Mouse (Mus musculus): ENCODE measurements around the gene Dnmt3a. TPM values are rescaled to one million over a fixed set of nuclear protein-coding genes. Genes with fewer than 3 reads are reported as not detected.

Gene Dnmt3a
- polyA plus RNA-seq, 1 experiment from 2014 or later, result 98.5 TPM

- Histone ChIP-seq H3K36me3 (ENCODE audit: poor library complexity, severe bottlenecking) (peaks cover 44% of the 10 kb centered on the region; the same call in 1 of the 2 replicates), H3K9me3 (replicated peaks) (no peaks in the 10 kb centered on the region), H3K27ac (no peak overlapping the region), H3K4me1 (0 out of 2 replicates have a peak, but pooled peaks cover 5% of the 10 kb centered on the region), H3K4me3 (no peak overlapping the region), H3K27me3 (no peaks in the 10 kb centered on the region), H3K4me2 (no peak overlapping the region), H3K9ac (no peak overlapping the region)
- ATAC-seq, result no peak
- WGBS, result 92% methylated on average over 4 of the region's 4 CpGs
These were observed 52.9 kb downstream of the Dnmt3a start for GRCm38 (mm10) chr12:3858754-3859153.

DNA sequence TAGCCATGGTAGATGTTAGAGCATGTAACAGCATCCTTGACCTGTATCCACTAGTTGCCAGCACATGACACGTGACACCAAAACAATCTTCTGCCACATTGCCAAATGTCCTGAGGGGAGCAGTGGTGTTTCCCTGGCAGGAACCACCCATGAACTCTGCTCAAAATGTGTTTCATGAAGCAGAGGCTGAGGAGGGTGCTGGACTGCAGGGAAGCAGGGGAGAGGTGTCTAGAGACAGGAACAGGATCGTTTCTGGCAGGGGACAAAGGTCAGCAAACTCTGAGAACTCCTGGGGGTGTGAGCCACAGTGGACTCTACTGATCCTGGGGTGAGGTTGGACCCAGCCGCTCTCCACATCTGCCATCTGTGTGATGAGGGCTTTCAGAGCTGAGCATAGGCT, 53.7 kb downstream of the Dnmt3a start:
- H3K4me2 ChIP-seq, result no peak overlapping the region
- no peak for ATAC-seq
- no peak overlapping the region for H3K9ac ChIP-seq
- no peak overlapping the region for H3K27ac ChIP-seq
- peaks cover 38% of the 10 kb centered on the region; the same call in 1 of the 2 replicates for H3K36me3 ChIP-seq (ENCODE audit: poor library complexity, severe bottlenecking)
- H3K9me3 ChIP-seq (replicated peaks), result no peaks in the 10 kb centered on the region
- no peak overlapping the region for H3K4me3 ChIP-seq
- H3K4me1 ChIP-seq, result 0 out of 2 replicates have a peak, but pooled peaks cover 5% of the 10 kb centered on the region
- no peaks in the 10 kb centered on the region for H3K27me3 ChIP-seq
- 82% methylated on average over 3 of the region's 3 CpGs for WGBS

- no peak overlapping the region for H3K27ac ChIP-seq
- no peaks in the 10 kb centered on the region for H3K9me3 ChIP-seq (replicated peaks)
- H3K4me2 ChIP-seq, result no peak overlapping the region
- no peaks in the 10 kb centered on the region for H3K27me3 ChIP-seq
- H3K4me1 ChIP-seq, result 0 out of 2 replicates have a peak, but pooled peaks cover 5% of the 10 kb centered on the region
- H3K36me3 ChIP-seq (ENCODE audit: poor library complexity, severe bottlenecking), result peaks cover 39% of the 10 kb centered on the region; the same call in 1 of the 2 replicates
- no peak overlapping the region for H3K9ac ChIP-seq
- 80% methylated on average over 5 of the region's 5 CpGs for WGBS
- H3K4me3 ChIP-seq, result no peak overlapping the region
- no peak for ATAC-seq
These were observed 54.2 kb downstream of the Dnmt3a start for GRCm38 (mm10) chr12:3860005-3860404.

GRCm38 (mm10) chr12:3861665-3862228, 55.9 kb downstream of the Dnmt3a start:
- H3K4me2 ChIP-seq, result no peak overlapping the region
- 89% methylated on average over 4 of the region's 4 CpGs for WGBS

DNA sequence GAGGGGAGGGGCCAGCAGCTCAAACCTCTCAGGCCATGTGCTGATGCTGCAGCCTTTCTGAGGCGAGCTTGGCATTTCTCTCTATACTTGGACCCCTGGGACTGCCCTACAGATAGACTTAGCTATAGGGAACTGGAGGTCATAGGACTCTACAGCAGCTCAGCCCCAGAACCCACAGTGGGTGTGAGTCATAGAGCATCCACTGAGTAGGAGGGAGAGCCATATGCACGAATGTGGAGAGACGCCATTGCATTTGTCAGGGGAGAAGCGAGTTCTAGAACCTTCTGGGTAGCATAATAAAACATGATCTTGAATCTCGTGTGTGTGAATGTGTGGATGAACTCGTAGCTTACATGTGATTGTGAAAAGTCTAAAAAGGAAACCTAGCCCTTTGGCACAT, 56.4 kb downstream of the Dnmt3a start:
- Histone ChIP-seq H3K4me3 (no peak overlapping the region), H3K27ac (no peak overlapping the region)
- WGBS, result 88% methylated on average over 6 of the region's 6 CpGs

More at GRCm38 (mm10) chr12:3861665-3862228, 55.9 kb downstream of the Dnmt3a start:
- Histone ChIP-seq H3K4me3 (no peak overlapping the region), H3K36me3 (ENCODE audit: poor library complexity, severe bottlenecking) (peaks cover 55% of the 10 kb centered on the region), H3K27ac (no peak overlapping the region), H3K9me3 (replicated peaks) (no peaks in the 10 kb centered on the region), H3K27me3 (no peaks in the 10 kb centered on the region), H3K9ac (no peak overlapping the region), H3K4me1 (peaks cover 9% of the 10 kb centered on the region)
- no peak for ATAC-seq

DNA sequence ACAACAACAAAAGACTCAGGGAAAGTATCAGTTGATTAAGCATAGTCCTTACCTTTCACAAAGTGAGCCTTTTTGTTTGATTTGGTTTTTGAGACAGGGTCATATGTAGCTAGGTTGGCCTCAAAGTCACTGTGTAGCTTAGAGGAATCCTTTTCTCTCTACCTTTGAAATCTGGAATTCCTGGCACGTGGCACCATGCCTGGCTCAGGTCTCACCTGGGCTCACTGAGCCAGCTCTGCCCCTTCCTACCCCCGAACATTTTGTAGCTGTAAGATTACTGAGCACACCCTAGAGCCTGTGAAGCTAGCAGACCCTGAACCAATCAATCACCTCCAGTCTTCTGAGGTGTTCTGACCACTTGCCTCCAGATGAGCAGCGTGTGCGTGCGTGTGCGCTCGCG, 58.4 kb downstream of the Dnmt3a start:
- H3K27ac ChIP-seq, result no peak overlapping the region
- no peaks in the 10 kb centered on the region for H3K27me3 ChIP-seq
- H3K9me3 ChIP-seq (replicated peaks), result no peaks in the 10 kb centered on the region
- no peak for ATAC-seq
- 94% methylated on average over 8 of the region's 8 CpGs for WGBS
- H3K4me3 ChIP-seq, result no peak overlapping the region
- H3K36me3 ChIP-seq (ENCODE audit: poor library complexity, severe bottlenecking), result peaks cover 56% of the 10 kb centered on the region
- H3K9ac ChIP-seq, result no peak overlapping the region
- no peak overlapping the region for H3K4me2 ChIP-seq
- peaks cover 10% of the 10 kb centered on the region for H3K4me1 ChIP-seq

More for the DNA sequence above, 56.4 kb downstream of the Dnmt3a start:
- H3K27me3 ChIP-seq, result no peaks in the 10 kb centered on the region
- H3K36me3 ChIP-seq (ENCODE audit: poor library complexity, severe bottlenecking), result peaks cover 55% of the 10 kb centered on the region
- H3K9me3 ChIP-seq (replicated peaks), result no peaks in the 10 kb centered on the region
- ATAC-seq, result no peak
- H3K9ac ChIP-seq, result no peak overlapping the region
- no peak overlapping the region for H3K4me2 ChIP-seq
- peaks cover 10% of the 10 kb centered on the region for H3K4me1 ChIP-seq

GRCm38 (mm10) chr12:3865594-3865993, 59.8 kb downstream of the Dnmt3a start:
- WGBS, result 90% methylated on average over 8 of the region's 8 CpGs
- no peak overlapping the region for H3K27ac ChIP-seq
- H3K9me3 ChIP-seq (replicated peaks), result no peaks in the 10 kb centered on the region
- no peaks in the 10 kb centered on the region for H3K27me3 ChIP-seq
- H3K36me3 ChIP-seq (ENCODE audit: poor library complexity, severe bottlenecking), result peaks cover 52% of the 10 kb centered on the region
- no peak overlapping the region for H3K4me3 ChIP-seq
- ATAC-seq, result no peak
- H3K4me2 ChIP-seq, result no peak overlapping the region
- no peak overlapping the region for H3K9ac ChIP-seq
- peaks cover 13% of the 10 kb centered on the region for H3K4me1 ChIP-seq

GRCm38 (mm10) chr12:3866654-3867370, 61.0 kb downstream of the Dnmt3a start:
- Histone ChIP-seq H3K9ac (no peak overlapping the region), H3K9me3 (replicated peaks) (no peaks in the 10 kb centered on the region), H3K27ac (peak overlapping the region; percentile 35; the same call in 1 of the 2 replicates), H3K36me3 (ENCODE audit: poor library complexity, severe bottlenecking) (peaks cover 42% of the 10 kb centered on the region), H3K4me2 (no peak overlapping the region), H3K4me3 (no peak overlapping the region), H3K27me3 (no peaks in the 10 kb centered on the region), H3K4me1 (peaks cover 25% of the 10 kb centered on the region)
- 58% methylated on average over 12 of the region's 12 CpGs for WGBS
- ATAC-seq, result peak; percentile 71

GRCm38 (mm10) chr12:3868115-3868514, 62.3 kb downstream of the Dnmt3a start:
- Histone ChIP-seq H3K4me2 (no peak overlapping the region), H3K36me3 (ENCODE audit: poor library complexity, severe bottlenecking) (peaks cover 40% of the 10 kb centered on the region), H3K27me3 (no peaks in the 10 kb centered on the region), H3K4me3 (no peak overlapping the region), H3K4me1 (peaks cover 26% of the 10 kb centered on the region), H3K9ac (no peak overlapping the region), H3K9me3 (replicated peaks) (no peaks in the 10 kb centered on the region), H3K27ac (no peak overlapping the region)
- ATAC-seq, result no peak
- WGBS, result 89% methylated on average over 5 of the region's 5 CpGs

DNA sequence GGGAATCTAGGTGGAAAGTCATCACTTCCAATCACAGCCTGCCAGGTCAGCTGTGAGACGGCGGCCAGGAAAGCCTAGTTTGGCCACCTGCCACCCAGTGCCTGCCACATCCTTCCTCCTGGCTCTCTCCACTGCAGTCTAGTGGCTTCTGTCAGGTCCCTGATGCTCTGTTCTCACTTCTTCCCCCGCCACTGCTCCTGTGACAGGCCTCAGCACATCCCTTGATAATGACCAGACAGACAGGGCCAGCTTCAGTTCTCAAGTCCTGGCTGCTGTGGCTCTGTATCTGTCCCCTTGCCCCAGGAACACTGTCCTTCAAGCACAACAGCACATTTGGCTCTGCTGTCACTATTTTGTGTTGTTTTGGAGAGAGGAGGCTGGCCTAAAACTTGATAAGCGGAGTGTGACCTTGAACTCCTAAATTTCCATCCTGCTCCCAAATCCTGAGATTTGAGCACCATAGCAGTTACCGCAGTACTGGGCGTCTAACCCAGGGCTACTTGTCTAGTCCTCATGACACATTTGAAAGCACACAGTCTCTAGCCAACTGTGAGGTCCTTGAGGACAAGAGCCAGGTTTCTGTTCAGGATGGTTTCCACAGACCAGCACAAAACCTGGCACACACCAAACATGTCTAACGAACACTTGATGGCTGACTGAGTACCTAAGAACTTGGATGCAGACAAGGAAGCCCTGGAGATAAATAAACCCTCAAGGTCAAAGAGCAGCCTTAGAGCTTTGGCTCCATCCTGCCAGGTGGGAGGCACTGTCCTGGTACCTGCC, 63.1 kb downstream of the Dnmt3a start:
- Histone ChIP-seq H3K4me3 (no peak overlapping the region), H3K9me3 (replicated peaks) (no peaks in the 10 kb centered on the region), H3K36me3 (ENCODE audit: poor library complexity, severe bottlenecking) (peaks cover 48% of the 10 kb centered on the region), H3K9ac (no peak overlapping the region), H3K4me2 (no peak overlapping the region), H3K27ac (no peak overlapping the region), H3K4me1 (peaks cover 26% of the 10 kb centered on the region), H3K27me3 (no peaks in the 10 kb centered on the region)
- no peak for ATAC-seq
- WGBS, result 78% methylated on average over 7 of the region's 7 CpGs

DNA sequence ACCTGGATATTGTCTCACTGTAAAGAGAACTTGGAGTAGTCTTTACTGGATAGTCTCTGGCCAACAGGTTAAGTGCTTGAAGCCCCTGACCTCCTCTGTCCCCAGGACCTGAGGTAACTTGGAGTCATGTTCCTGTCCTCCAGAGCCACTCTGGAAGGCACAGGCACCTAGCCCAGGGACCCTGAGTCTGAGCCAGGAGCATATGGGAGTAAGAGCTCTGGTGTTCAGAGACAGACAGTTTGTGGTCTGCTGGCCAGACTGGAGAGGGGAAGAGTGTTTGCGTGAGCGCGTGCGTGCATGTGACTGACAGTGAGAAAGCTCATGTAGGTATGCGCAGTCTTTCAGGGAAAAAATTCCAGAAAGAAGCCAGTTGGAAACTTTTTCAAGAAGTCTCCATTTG, 64.2 kb downstream of the Dnmt3a start:
- no peak overlapping the region for H3K4me2 ChIP-seq
- no peak overlapping the region for H3K27ac ChIP-seq
- H3K4me1 ChIP-seq, result peaks cover 26% of the 10 kb centered on the region
- no peak overlapping the region for H3K9ac ChIP-seq
- WGBS, result 94% methylated on average over 5 of the region's 5 CpGs
- ATAC-seq, result no peak
- peaks cover 56% of the 10 kb centered on the region for H3K36me3 ChIP-seq (ENCODE audit: poor library complexity, severe bottlenecking)
- H3K4me3 ChIP-seq, result no peak overlapping the region
- H3K9me3 ChIP-seq (replicated peaks), result no peaks in the 10 kb centered on the region
- H3K27me3 ChIP-seq, result no peaks in the 10 kb centered on the region
